Mouse (Mus musculus) telencephalon, adult 2 months (tissue): Measurements from ENCODE around the gene Gm17571.

Experiments used
- DNase-seq: peaks from one replicate; pipeline ENCODE4 v3.0.0-alpha.2; 2011; ENCODE audit warnings: low read depth, low spot score

Gm17571 gene

GRCm38 (mm10) chr9:13455231-13455630 lies 8.7 kb upstream of the Gm17571 start:
- no peak for DNase-seq

GRCm38 (mm10) chr9:13454651-13455123 lies 8.1 kb upstream of the Gm17571 start:
- DNase-seq: no peak

- DNase-seq: no peak
Observed at GRCm38 (mm10) chr9:13448716-13449115, 2.2 kb upstream of the Gm17571 start.

- DNase-seq: no peak
Observed at GRCm38 (mm10) chr9:13446236-13446635, 317 bp downstream of the Gm17571 start.

- no peak for DNase-seq
Observed at GRCm38 (mm10) chr9:13443484-13444211, 2.9 kb downstream of the Gm17571 start.

- DNase-seq: no peak
Observed at GRCm38 (mm10) chr9:13442012-13442735, 4.4 kb downstream of the Gm17571 start.

GRCm38 (mm10) chr9:13440911-13441310 lies 5.6 kb downstream of the Gm17571 start:
- DNase-seq: no peak

- DNase-seq: no peak
Observed at GRCm38 (mm10) chr9:13433501-13434090, 13.0 kb downstream of the Gm17571 start.

- no peak for DNase-seq
Observed at GRCm38 (mm10) chr9:13431646-13432045, 14.9 kb downstream of the Gm17571 start.

GRCm38 (mm10) chr9:13430744-13431143 lies 15.8 kb downstream of the Gm17571 start:
- DNase-seq: no peak

GRCm38 (mm10) chr9:13430302-13430701 lies 16.3 kb downstream of the Gm17571 start:
- DNase-seq: no peak

- no peak for DNase-seq
Observed at GRCm38 (mm10) chr9:13429477-13430125, 17.0 kb downstream of the Gm17571 start.

GRCm38 (mm10) chr9:13425031-13425940 lies 21.3 kb downstream of the Gm17571 start:
- no peak for DNase-seq

- DNase-seq: no peak
Observed at GRCm38 (mm10) chr9:13414230-13414766, 32.3 kb downstream of the Gm17571 start.
